Mouse (Mus musculus): ENCODE measurements around the gene Taf5l.

DNA sequence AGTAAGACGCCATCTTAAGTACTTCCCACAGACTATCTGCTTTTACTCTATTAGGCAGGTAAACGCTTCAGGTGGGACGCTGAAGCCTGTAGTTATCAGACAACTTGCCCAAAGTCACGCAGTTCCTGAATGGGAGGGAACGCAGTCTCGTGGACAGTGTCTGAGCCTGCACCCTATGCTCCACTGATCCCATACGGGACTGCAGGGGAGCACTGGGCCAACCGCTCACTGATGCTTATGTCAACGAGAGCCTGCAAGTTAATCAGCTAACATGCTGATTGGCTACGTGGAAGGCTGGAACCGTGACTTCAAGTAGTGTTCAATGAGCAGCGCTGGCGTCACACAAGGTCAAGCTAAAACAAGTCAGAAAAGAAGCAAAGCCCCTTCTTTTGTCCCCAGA lies 1.4 kb downstream of the Taf5l start:
- no peak for TF ChIP-seq POLR2A (IDR thresholded peaks at IDR 0.05; ENCODE audit: low read depth, low read length)
- TF ChIP-seq CTCF (IDR thresholded peaks at IDR 0.05; ENCODE audit: extremely low read depth, insufficient read depth, insufficient read length, insufficient replicate concordance) = no peak

Data from spleen, adult 2 months (tissue).